ENCODE assay signal across 8 mouse cellular contexts in genomic region chr17:12118926-12119641, GRCm38 (mm10). TPM values are rescaled to one million over a fixed set of nuclear protein-coding genes. Genes with fewer than 3 reads are reported as not detected.
DNase-seq lines count a peak whose midpoint lies in the region; ATAC-seq and TF ChIP-seq lines count a peak whose summit lies in the region.

No protein-coding gene starts in this region.

- peak overlapping the region; percentile 81 to 85 for H3K4me3 ChIP-seq in ES-E14 (ENCODE audit: insufficient read depth in 1 of 2, low read depth in 1 of 2, low read length in 2 of 2, poor library complexity in 1 of 2, severe bottlenecking in 1 of 2)
- H3K4me3 ChIP-seq in forebrain, embryonic 14.5 days (ENCODE audit: low read depth, low read length), result peak overlapping the region; percentile 59
- H3K4me3 ChIP-seq in liver, postnatal 0 days (ENCODE audit: low read depth, low read length), result peak overlapping the region; percentile 74
- peak overlapping the region; percentile 66 for H3K4me3 ChIP-seq in neural tube, embryonic 13.5 days
- peak overlapping the region; percentile 78 for H3K4me3 ChIP-seq in testis, adult 2 months (ENCODE audit: control insufficient read depth, low read depth, low read length)

- no peak for TF ChIP-seq EP300 in liver, postnatal 0 days (IDR thresholded peaks at IDR 0.05; ENCODE audit: low read depth)

- 2% methylated on average over 30 of the region's 30 CpGs for WGBS in forebrain, embryonic 14.5 days
- WGBS in liver, postnatal 0 days (ENCODE audit: insufficient replicate concordance), result 0% methylated on average over 30 of the region's 30 CpGs
- under 1% methylated on average over 30 of the region's 30 CpGs for WGBS in neural tube, embryonic 13.5 days

- peak; percentile 94 for ATAC-seq in forebrain, embryonic 14.5 days
- peak; percentile 89 for ATAC-seq in liver, postnatal 0 days
- peak; percentile 93 for ATAC-seq in neural tube, embryonic 13.5 days (ENCODE audit: low read depth)

- no peak for TF ChIP-seq CTCF in liver, postnatal 0 days (IDR thresholded peaks at IDR 0.05; ENCODE audit: low read depth)
- TF ChIP-seq CTCF in testis, adult 2 months (IDR thresholded peaks at IDR 0.05; ENCODE audit: control insufficient read depth, insufficient read depth, insufficient replicate concordance, low read depth, low read length), result no peak

- in situ Hi-C loops in ES-E14 (cut with MboI; ENCODE audit: low sequenced_read_pairs in 2 of 2, unreplicated experiment in 2 of 2), result no loop called here

- peak overlapping the region; percentile 95 for H3K4me2 ChIP-seq in forebrain, embryonic 14.5 days (ENCODE audit: low read length)
- H3K4me2 ChIP-seq in liver, postnatal 0 days (ENCODE audit: low read depth, low read length), result peak overlapping the region; percentile 99
- H3K4me2 ChIP-seq in neural tube, embryonic 13.5 days, result peak overlapping the region; percentile 82

- no peaks in the 10 kb centered on the region for H3K9me3 ChIP-seq in ES-E14 (ENCODE audit: control insufficient read depth, insufficient read depth, low read depth, low read length)
- H3K9me3 ChIP-seq in forebrain, embryonic 14.5 days (replicated peaks; ENCODE audit: control insufficient read depth, low read length), result no peaks in the 10 kb centered on the region
- H3K9me3 ChIP-seq in liver, postnatal 0 days (ENCODE audit: low read length), result no peaks in the 10 kb centered on the region
- H3K9me3 ChIP-seq in neural tube, embryonic 13.5 days, result no peaks in the 10 kb centered on the region

- H3K9ac ChIP-seq in ES-E14 (ENCODE audit: insufficient read depth, low read depth, low read length, poor library complexity, severe bottlenecking), result peak overlapping the region; percentile 85
- H3K9ac ChIP-seq in forebrain, embryonic 14.5 days (ENCODE audit: low read length), result peak overlapping the region; percentile 70
- peak overlapping the region; percentile 77 for H3K9ac ChIP-seq in liver, postnatal 0 days (replicated peaks)
- H3K9ac ChIP-seq in neural tube, embryonic 13.5 days, result peak overlapping the region; percentile 82

- H3K36me3 ChIP-seq in ES-E14 (ENCODE audit: control insufficient read depth, insufficient read depth, low read length, poor library complexity, severe bottlenecking), result no peaks in the 10 kb centered on the region
- H3K36me3 ChIP-seq in forebrain, embryonic 14.5 days (ENCODE audit: control insufficient read depth, insufficient read depth, low read length), result no peaks in the 10 kb centered on the region
- no peaks in the 10 kb centered on the region; the same call in 1 of the 2 replicates for H3K36me3 ChIP-seq in liver, postnatal 0 days (replicated peaks; ENCODE audit: insufficient read depth, low read length)
- 0 out of 2 replicates have a peak, but pooled peaks cover 6% of the 10 kb centered on the region for H3K36me3 ChIP-seq in neural tube, embryonic 13.5 days
- no peaks in the 10 kb centered on the region for H3K36me3 ChIP-seq in testis, adult 2 months (ENCODE audit: control insufficient read depth, insufficient read depth, low read length)

- peak overlapping the region; percentile 91 for H3K27ac ChIP-seq in ES-E14 (ENCODE audit: insufficient read depth, low read depth, low read length, poor library complexity, severe bottlenecking)
- peak overlapping the region; percentile 89 for H3K27ac ChIP-seq in forebrain, embryonic 14.5 days (ENCODE audit: low read depth, low read length)
- H3K27ac ChIP-seq in liver, postnatal 0 days (ENCODE audit: low read depth), result peak overlapping the region; percentile 85
- H3K27ac ChIP-seq in neural tube, embryonic 13.5 days (replicated peaks), result peak overlapping the region; percentile 91
- H3K27ac ChIP-seq in testis, adult 2 months (ENCODE audit: control insufficient read depth, insufficient read depth, low read depth, low read length), result no peak overlapping the region

- TF ChIP-seq POLR2A in testis, adult 2 months (IDR thresholded peaks at IDR 0.05; ENCODE audit: control insufficient read depth, low read depth, low read length), result no peak; the same call in 1 of the 2 replicates

- DNase-seq in ES-E14 (ENCODE audit: low read depth, low spot score), result peak; percentile 77
- peak; percentile 63 for DNase-seq in cerebellum, adult 11 months
- DNase-seq in forebrain, embryonic 14.5 days (ENCODE audit: low spot score), result peak; percentile 96
- peak; percentile 74 for DNase-seq in heart, postnatal 14 days
- DNase-seq in layer of hippocampus, adult 11-12 months (ENCODE audit: low spot score), result peak; percentile 84
- peak; percentile 75 for DNase-seq in liver, postnatal 0 days

- no peaks in the 10 kb centered on the region for H3K27me3 ChIP-seq in forebrain, embryonic 14.5 days (replicated peaks; ENCODE audit: control insufficient read depth, insufficient read depth, low read length)
- no peaks in the 10 kb centered on the region for H3K27me3 ChIP-seq in liver, postnatal 0 days (ENCODE audit: insufficient read depth, low read length)
- H3K27me3 ChIP-seq in neural tube, embryonic 13.5 days, result no peaks in the 10 kb centered on the region
- no peaks in the 10 kb centered on the region for H3K27me3 ChIP-seq in testis, adult 2 months (ENCODE audit: control insufficient read depth, insufficient read depth, low read length)

- H3K4me1 ChIP-seq in ES-E14 (ENCODE audit: control insufficient read depth in 2 of 2, insufficient read depth in 2 of 2, low read length in 2 of 2, poor library complexity in 1 of 2), result peaks cover 9 to 10% of the 10 kb centered on the region in 2 experiments
- H3K4me1 ChIP-seq in forebrain, embryonic 14.5 days (ENCODE audit: control insufficient read depth, insufficient read depth, low read length), result peaks cover 21% of the 10 kb centered on the region
- peaks cover 12% of the 10 kb centered on the region; the same call in 1 of the 2 replicates for H3K4me1 ChIP-seq in liver, postnatal 0 days (ENCODE audit: insufficient read depth)
- peaks cover 29% of the 10 kb centered on the region for H3K4me1 ChIP-seq in neural tube, embryonic 13.5 days (replicated peaks)
- H3K4me1 ChIP-seq in testis, adult 2 months (ENCODE audit: control insufficient read depth, insufficient read depth, low read length), result peaks cover 6% of the 10 kb centered on the region

- intact Hi-C loops in heart, postnatal 14 days (cut with DNase I), result loop anchor here (5.0 kb wide), 3 partner anchors 58 to 93 kb away; no protein-coding TSS in a partner anchor

TF ChIP-seq in ES-E14, 5 proteins besides CTCF, POLR2A, EP300 and RAD21:
- TF ChIP-seq ZC3H11A (IDR thresholded peaks at IDR 0.05; ENCODE audit: borderline replicate concordance, low read depth, low read length) (no peak), HCFC1 (IDR thresholded peaks at IDR 0.05; ENCODE audit: borderline replicate concordance, insufficient read depth, low read length) (no peak), CHD2 (IDR thresholded peaks at IDR 0.05; ENCODE audit: low read depth, low read length) (no peak), ZNF384 (IDR thresholded peaks at IDR 0.05; ENCODE audit: low read depth, low read length) (no peak), MAFK (IDR thresholded peaks at IDR 0.05; ENCODE audit: insufficient read depth, low read depth, low read length) (no peak)

RNA-seq across cellular contexts. Expression of gene Agpat4, which starts 0.6 kb away (rescaled TPM):
- total RNA-seq in ES-E14 (2012; rRNA removed), result 45.7 and 92.8 TPM in 2 replicates
- polyA plus RNA-seq in forebrain, embryonic 14.5 days (2014; fragmentation: Nextera tagmentation; extraction: Ambion mirVana), result 16.1 and 25.5 TPM in 2 replicates
- total RNA-seq in heart, postnatal 14 days (2021), result 1 to 10 TPM; 7.5 TPM
- 9.3 and 10.2 TPM in 2 replicates for polyA plus RNA-seq in liver, postnatal 0 days (2015; fragmentation: Nextera tagmentation; extraction: Ambion mirVana)
- polyA plus RNA-seq in neural tube, embryonic 13.5 days (2015; fragmentation: Nextera tagmentation; extraction: Ambion mirVana), result 41.8 and 49.4 TPM in 2 replicates
- polyA plus RNA-seq in testis, adult 2 months (2012; rRNA removed), result 10.8 and 18.4 TPM in 2 replicates
